Mouse (Mus musculus) heart, adult 2 months (tissue): ENCODE measurements at regions not wholly inside any gene's neighbourhood (a gene's known extent, or its start where the extent isn't known, plus 50 kb on each side); places are given as distances from the start of the nearest gene placed in this dataset.

Experiments
- CTCF ChIP-seq: fragments of 200-600 bp; IDR thresholded peaks from 2 replicates; pipeline ENCODE4 v1.8.1; 2022; ENCODE audit warnings: antibody characterized with exemption, mild to moderate bottlenecking, moderate library complexity
- EP300 ChIP-seq: fragments of 200-500 bp; IDR thresholded peaks from 2 replicates; pipeline ENCODE4 v1.6.1; 2011; ENCODE audit warnings: low read depth, low read length, control low read depth; ENCODE audit not compliant: insufficient read depth
- POLR2A ChIP-seq: fragments of 200-500 bp; IDR thresholded peaks from 2 replicates; pipeline ENCODE4 v1.6.1; 2011; ENCODE audit warnings: mild to moderate bottlenecking, low read depth, low read length, control low read depth; ENCODE audit not compliant: insufficient read depth

- TF ChIP-seq CTCF (no peak), EP300 (no peak), POLR2A (no peak)
Observed at GRCm38 (mm10) chr16:76895781-76896180, 117.7 kb upstream of the Usp25 start.
